Mouse (Mus musculus): ENCODE measurements around the gene Msrb1.
"Not testable (repeated sequence)": the region's sequence is repeated elsewhere in the genome, so short reads cannot be mapped to it uniquely, and the experiment has no call there.

Gene Msrb1

DNA sequence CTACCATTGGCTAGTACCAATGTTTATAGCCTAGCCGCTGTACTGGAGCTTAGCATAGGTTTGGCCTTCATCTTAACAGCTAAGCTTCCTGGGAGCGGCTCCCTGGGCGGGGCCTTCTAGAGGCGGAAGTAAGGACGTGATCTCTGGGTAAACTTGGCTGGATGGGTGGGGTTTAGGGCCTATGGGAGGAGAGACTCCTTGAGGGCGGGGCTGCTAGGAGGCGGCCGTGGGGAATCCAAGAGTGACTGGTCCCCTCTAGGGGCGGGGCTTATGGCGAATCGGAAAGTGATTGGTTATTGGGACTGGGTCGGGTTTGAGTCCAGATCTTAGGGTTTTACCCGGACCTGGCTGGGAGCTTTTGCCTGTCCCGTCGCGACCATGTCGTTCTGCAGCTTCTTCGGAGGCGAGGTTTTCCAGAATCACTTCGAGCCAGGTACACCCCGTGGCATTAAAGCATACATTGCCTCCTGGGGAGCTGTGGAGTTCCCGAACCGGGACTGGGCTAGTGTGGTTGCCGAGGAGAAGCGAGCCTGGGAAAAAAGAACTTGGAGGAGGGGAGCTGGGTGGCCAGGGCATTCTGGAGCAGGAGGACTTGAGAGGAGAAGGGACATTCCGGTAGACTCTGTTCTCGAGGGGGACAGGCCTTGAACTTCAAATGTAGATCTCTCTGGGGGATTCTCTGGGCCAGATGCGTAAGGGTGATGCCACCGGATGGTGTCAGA lies at the start of gene Msrb1:
Gene Msrb1 (plus strand): TSS at position 313 of the 722 bp plus-strand sequence.
- peak; percentile 95 for DNase-seq (ENCODE audit: low spot score)

- DNase-seq (ENCODE audit: low spot score) = peak; percentile 61
Measured at GRCm38 (mm10) chr17:24687146-24687595, 49.3 kb upstream of the Msrb1 start.

GRCm38 (mm10) chr17:24687599-24687998 lies 48.8 kb upstream of the Msrb1 start:
- DNase-seq (ENCODE audit: low spot score) = no peak

DNA sequence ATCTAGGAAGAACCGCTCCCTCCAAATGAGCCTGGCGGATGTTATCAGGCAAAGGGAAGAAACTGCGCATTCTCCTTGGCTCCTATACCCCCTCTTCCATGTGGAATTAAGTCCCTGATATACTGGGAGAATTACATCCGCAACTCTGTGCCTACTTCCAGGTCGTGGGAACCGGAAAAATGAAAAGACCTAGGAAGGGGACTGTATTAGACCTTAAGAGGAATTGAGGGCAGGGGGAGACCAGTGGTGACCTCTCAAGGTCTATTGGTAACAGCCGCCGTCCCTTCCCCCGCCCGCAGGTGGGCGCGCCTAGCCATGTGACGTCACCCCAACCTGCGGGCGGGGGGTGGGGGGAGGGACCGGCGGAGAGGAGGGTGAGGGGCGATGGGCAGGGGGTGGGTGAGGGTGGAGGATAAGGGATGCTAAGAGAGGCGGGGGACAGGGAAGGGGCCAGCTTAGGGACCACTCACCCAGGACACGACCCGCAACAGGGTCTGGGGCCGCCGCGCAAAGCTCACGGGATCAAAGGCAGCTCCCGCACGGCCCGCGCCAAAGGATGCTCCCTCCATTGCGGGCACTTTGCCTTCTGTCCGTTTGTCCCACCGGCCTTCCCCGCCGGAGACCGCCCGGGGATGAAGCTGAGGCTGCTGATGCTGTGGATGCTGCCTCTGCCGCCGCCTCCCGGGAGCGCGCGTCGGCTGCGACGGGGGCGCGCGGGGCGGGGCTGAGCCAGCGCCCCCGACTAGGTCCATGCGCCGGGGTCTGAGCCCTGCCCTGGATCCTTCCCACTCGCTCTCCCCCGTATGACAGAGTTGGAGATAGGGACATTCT lies 47.0 kb upstream of the Msrb1 start, which contains the start of gene Syngr3:
Gene Syngr3 (minus strand): TSS at position 705 of the 831 bp plus-strand sequence.
- DNase-seq (ENCODE audit: low spot score) = no peak

GRCm38 (mm10) chr17:24692385-24692784 lies 44.1 kb upstream of the Msrb1 start:
- DNase-seq (ENCODE audit: low spot score) = no peak

DNA sequence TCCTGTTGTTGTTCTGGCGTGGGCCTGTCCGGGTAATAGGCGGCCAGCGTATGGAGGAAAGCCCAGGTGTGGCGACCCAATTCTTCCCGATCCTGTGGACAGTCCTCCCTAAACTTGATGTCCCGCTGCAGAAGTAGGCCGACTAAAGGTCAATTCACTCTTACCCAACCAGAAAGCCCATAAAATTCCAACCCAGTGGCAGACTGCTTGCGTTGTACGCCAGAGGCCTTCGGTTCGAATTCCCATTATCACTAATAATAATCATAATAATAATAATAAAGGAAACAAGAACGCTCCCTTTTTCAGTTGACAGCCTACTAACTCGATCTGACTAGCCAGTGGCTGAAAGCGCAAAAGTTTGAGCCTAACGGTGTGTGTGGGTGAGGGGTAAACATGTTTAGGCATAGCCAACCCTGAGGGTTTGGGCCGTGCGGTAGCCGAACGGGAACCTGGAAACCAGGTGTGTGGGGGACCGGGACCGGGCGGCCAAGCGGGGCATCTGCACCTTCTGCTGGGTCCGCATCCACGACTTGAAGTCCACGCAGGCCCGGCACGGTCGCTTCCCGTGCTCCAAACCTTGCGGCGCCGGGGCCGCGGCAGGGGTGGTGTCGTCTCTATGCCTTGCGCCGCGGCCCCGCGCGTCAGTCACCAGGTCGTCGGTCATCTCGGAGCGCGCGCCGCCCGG lies 41.0 kb upstream of the Msrb1 start:
- DNase-seq (ENCODE audit: low spot score) = no peak

GRCm38 (mm10) chr17:24696011-24696697 lies 40.3 kb upstream of the Msrb1 start, which contains the start of the genes Gfer and Noxo1:
TSS of gene Gfer (minus strand) at chr17:24696156.
TSS of gene Noxo1 (plus strand) at chr17:24696234.
- peak; percentile 74 for DNase-seq (ENCODE audit: low spot score)

GRCm38 (mm10) chr17:24697985-24698384 lies 38.5 kb upstream of the Msrb1 start:
- DNase-seq (ENCODE audit: low spot score) = no peak

GRCm38 (mm10) chr17:24698715-24699114 lies 37.7 kb upstream of the Msrb1 start:
- no peak for DNase-seq (ENCODE audit: low spot score)

- no peak for DNase-seq (ENCODE audit: low spot score)
Measured at GRCm38 (mm10) chr17:24699473-24699872, 37.0 kb upstream of the Msrb1 start.

DNA sequence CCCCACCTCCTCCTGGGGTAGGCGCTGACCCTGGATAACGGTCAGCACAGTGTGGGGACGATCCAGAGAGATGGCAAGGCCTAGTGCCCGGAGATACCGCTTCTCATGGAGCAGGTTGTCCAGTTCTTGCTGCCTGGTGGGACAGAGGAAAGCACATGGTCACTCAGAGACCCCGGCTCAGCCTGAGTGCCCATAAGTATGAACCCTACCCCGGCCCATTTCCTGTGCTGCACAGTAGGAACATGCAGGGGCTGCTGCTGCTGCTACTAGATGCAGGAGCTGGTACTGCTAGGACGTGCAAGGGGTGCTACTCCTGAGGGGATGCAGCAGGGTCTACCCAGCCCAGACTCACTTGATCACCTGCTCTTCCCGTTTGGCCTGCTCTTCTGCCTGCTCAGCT lies 35.2 kb upstream of the Msrb1 start:
- no peak for DNase-seq (ENCODE audit: low spot score)

DNA sequence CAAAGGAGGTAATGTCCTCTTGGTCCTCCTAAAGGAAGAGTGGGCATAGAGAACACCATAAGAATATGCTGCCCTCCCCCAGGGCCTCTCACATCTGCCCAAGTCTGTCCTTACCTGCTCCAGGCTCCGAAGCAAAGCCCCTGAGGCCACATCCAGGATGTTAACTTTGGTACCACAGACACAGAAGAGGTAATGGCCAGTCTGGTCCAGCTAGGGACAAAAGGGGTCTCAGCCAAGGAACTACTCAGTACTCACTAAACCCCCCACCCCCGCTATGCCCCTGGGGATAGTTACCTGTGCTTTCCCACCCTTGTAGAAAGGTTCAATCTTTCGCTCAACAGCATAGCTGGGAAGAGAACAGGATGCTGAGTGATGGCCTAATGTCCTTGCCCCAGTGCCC lies 30.6 kb upstream of the Msrb1 start:
- DNase-seq (ENCODE audit: low spot score) = no peak

DNA sequence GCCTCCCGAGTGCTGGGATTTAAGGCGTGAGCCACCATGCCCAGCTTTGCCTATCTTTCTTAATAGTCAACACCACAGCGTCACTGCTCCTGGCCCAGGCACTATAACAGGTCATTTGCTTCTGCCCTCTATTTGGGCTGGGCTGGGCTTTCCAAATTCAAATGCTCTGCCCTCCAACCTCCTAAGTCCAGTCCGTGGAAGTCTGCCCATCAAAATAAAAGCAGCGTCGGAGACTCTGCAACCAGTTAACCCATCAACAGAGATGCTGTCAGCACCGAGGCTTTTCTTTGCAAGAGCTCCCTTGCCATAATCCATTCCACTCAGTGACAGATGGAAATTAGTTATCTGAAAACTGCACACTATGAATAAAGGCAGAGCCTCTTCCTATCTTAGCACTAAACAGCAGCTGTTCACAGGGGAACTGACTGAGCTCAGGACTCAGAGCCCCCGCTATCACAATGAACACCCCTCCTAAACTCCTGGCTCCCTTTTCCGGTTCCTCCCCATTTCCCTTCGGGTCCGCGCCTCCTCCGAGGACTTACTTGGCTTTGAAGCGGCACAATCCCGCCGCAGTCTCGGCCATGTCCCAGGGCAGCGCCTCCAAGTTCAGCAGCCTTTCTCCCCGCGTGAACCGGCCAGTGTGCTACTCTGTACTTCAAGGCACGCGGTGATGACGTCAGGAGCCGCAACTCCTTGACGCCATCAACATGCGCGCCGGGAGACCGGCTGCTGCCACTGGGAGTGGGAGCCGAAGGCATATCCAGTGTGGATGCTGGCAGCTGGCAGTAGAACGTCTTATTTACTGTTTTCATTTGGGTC lies 29.3 kb upstream of the Msrb1 start, which contains the start of gene Tbl3:
Gene Tbl3 (minus strand): TSS at position 679 of the 819 bp plus-strand sequence.
- peak; percentile 92 for DNase-seq (ENCODE audit: low spot score)

DNA sequence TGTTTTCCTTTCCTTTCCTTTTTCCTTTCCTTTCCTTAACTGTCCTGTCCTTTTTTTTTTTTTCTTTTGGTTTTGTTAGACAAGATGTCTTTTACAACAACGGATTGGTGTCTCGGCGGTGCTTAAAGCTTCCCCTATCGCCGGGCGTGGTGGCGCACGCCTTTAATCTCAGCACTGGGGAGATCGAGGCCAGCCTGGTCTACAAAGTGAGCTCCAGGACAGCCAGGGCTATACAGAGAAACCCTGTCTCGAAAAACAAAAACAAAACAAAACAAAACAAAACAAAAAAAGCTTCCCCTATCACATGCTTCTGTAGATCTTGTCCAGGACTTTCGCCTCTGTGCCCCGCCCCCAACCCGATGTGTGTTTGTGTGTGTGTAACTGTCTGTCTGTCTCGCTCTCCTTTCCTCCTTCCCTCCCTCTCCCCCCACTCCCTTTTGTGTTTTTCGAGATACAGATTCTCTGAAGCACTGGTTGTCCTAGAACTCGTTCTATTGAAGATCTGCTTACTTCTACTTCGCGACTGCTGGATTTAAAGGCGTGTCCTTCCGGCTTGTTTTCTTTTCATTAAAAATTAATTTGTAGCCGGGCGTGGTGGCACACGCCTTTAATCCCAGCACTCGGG lies 28.5 kb upstream of the Msrb1 start:
- DNase-seq (ENCODE audit: low spot score) = peak; percentile 30

DNA sequence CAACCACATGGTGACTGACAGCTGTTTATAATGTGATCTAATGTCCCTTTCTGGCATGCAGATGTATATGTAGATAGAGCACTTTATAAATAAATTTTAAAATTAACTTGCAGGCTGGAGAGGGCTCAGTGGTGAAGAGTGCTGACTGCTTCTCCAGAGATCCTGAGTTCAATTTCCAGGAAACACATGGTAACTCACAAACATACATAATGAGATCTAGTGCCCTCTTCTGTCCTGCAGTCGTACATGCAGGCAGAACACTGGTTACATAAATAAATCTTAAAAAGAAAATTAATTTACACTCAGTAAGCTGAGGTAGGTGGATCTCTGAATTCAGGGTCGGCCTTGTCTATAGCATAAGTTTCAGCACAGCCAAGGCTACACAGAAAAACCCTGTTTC lies 27.8 kb upstream of the Msrb1 start:
- DNase-seq (ENCODE audit: low spot score) = no peak

- no peak for DNase-seq (ENCODE audit: low spot score)
Measured at GRCm38 (mm10) chr17:24715556-24715955, 20.9 kb upstream of the Msrb1 start.

DNA sequence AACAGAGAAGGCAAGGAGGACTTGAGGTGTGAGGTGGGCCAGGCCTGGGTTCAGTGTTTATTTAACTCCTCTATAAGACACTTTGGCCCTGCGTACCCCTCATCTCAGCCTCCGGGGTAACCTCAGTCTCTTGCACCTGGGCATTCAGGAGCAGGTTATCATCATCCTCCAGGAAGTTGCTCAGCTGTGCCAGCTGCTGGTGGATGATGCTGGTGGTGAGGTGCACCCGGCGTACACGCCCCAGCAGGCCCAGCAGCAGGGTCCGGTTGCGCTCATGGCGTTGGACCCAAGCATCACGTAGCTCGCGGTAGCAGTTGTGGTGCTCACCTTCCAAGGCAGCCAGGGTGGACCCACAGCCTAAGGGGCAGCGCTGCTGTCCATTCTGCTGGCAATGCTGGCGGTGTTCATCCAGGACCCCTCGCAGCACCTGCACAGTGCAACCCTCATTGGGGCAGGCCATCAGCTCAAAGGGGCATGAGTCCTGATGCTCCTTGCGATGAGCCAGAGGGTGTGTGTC lies 20.2 kb upstream of the Msrb1 start:
- no peak for DNase-seq (ENCODE audit: low spot score)

DNA sequence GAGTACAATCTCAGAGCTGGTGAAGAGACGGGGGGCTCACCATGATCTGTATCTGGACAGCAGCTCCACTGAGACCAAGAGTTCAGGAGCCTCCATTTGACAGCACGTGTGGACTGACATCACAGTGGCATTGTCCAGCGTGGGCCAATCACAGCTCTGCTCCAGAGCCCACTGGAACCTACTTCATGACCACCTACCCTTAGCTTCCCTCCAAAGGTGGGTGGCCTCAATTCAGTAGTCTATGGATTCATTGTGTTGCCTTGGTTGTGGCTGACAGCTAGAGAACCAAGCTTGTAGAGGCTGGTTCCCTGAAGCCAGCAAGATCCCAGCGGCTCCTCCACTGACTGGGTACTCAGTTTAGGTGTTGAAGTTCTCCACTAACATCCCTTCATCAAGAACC lies 18.5 kb upstream of the Msrb1 start, which contains the start of the genes Rnf151 and Rps2:
Gene Rnf151 (minus strand): TSS at position 121 of the 400 bp plus-strand sequence.
Gene Rps2 (plus strand): TSS at position 174 of the 400 bp plus-strand sequence.
- no peak for DNase-seq (ENCODE audit: low spot score)

DNA sequence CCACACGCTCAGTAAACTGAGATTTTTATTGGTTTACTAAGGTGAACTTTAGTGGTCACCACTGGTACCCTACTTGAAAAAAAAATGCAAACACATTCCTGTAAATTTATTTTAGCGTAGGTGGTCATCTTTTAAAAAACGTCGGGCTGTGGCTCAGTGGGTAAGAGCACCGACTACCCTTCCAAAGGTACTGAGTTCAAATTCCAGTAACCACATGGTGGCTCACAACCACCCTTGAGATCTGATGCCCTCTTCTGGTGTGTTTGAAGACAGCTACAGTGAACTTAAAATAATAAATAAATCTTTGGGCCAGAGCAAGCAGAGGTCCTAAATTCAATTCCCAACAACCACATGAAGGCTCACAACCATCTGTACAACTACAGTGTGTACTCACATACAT lies 17.5 kb upstream of the Msrb1 start:
- not testable (repeated sequence) for DNase-seq (ENCODE audit: low spot score)
